Mouse (Mus musculus): ENCODE measurements around the gene Kcnj3.
"Not testable (repeated sequence)": the region's sequence is repeated elsewhere in the genome, so short reads cannot be mapped to it uniquely, and the experiment has no call there.

Kcnj3 gene

GRCm38 (mm10) chr2:55435721-55436260 is at the start of gene Kcnj3:
TSS of gene Kcnj3 (plus strand) at chr2:55435970.
- DNase-seq (ENCODE audit: low spot score in 2 of 2): peak; percentile 75 to 79

- DNase-seq (ENCODE audit: low spot score in 2 of 2): no peak
Measured at GRCm38 (mm10) chr2:55390330-55390989, 45.3 kb upstream of the Kcnj3 start.

GRCm38 (mm10) chr2:55405307-55405706 is 30.5 kb upstream of the Kcnj3 start:
- no peak for DNase-seq (ENCODE audit: low spot score in 2 of 2)

- no peak for DNase-seq (ENCODE audit: low spot score in 2 of 2)
Measured at GRCm38 (mm10) chr2:55427633-55428032, 8.1 kb upstream of the Kcnj3 start.

GRCm38 (mm10) chr2:55432104-55432503 is 3.7 kb upstream of the Kcnj3 start:
- no peak for DNase-seq (ENCODE audit: low spot score in 2 of 2)

GRCm38 (mm10) chr2:55436261-55437006 is 664 bp downstream of the Kcnj3 start:
- DNase-seq (ENCODE audit: low spot score in 2 of 2): peak; percentile 48 to 49

- peak in 1 of 2 experiments; percentile 31 for DNase-seq (ENCODE audit: low spot score in 2 of 2)
Measured at GRCm38 (mm10) chr2:55437007-55437949, 1.5 kb downstream of the Kcnj3 start.

- no peak for DNase-seq (ENCODE audit: low spot score in 2 of 2)
Measured at GRCm38 (mm10) chr2:55437977-55438376, 2.2 kb downstream of the Kcnj3 start.

- DNase-seq (ENCODE audit: low spot score in 2 of 2): no peak
Measured at GRCm38 (mm10) chr2:55439211-55439610, 3.4 kb downstream of the Kcnj3 start.

GRCm38 (mm10) chr2:55442006-55442405 is 6.2 kb downstream of the Kcnj3 start:
- no peak for DNase-seq (ENCODE audit: low spot score in 2 of 2)

- no peak for DNase-seq (ENCODE audit: low spot score in 2 of 2)
Measured at GRCm38 (mm10) chr2:55447298-55447697, 11.5 kb downstream of the Kcnj3 start.

- peak; percentile 23 to 72 for DNase-seq (ENCODE audit: low spot score in 2 of 2)
Measured at GRCm38 (mm10) chr2:55450774-55451173, 15.0 kb downstream of the Kcnj3 start.

- DNase-seq (ENCODE audit: low spot score in 2 of 2): no peak
Measured at GRCm38 (mm10) chr2:55459195-55459594, 23.4 kb downstream of the Kcnj3 start.

- DNase-seq (ENCODE audit: low spot score in 2 of 2): no peak
Measured at GRCm38 (mm10) chr2:55469141-55469540, 33.4 kb downstream of the Kcnj3 start.

GRCm38 (mm10) chr2:55470006-55470405 is 34.2 kb downstream of the Kcnj3 start:
- no peak for DNase-seq (ENCODE audit: low spot score in 2 of 2)

- DNase-seq (ENCODE audit: low spot score in 2 of 2): no peak
Measured at GRCm38 (mm10) chr2:55479511-55479910, 43.7 kb downstream of the Kcnj3 start.

GRCm38 (mm10) chr2:55479933-55480601 is 44.3 kb downstream of the Kcnj3 start:
- DNase-seq (ENCODE audit: low spot score in 2 of 2): peak; percentile 17 to 56

- no peak for DNase-seq (ENCODE audit: low spot score in 2 of 2)
Measured at GRCm38 (mm10) chr2:55480602-55480965, 44.8 kb downstream of the Kcnj3 start.

- not testable (repeated sequence) for DNase-seq (ENCODE audit: low spot score in 2 of 2)
Measured at GRCm38 (mm10) chr2:55485500-55486129, 49.8 kb downstream of the Kcnj3 start.

GRCm38 (mm10) chr2:55503390-55504176 is 67.8 kb downstream of the Kcnj3 start:
- DNase-seq (ENCODE audit: low spot score in 2 of 2): no peak

All from frontal cortex, postnatal 36 days (tissue).